Mouse (Mus musculus) NIH3T3 (cell line): ENCODE data around the gene Runx3.

Source experiments
- DNase-seq: peaks from one replicate; pipeline ENCODE4 v3.0.0-alpha.2; 2012; ENCODE audit warnings: low read depth

Runx3 gene

DNA sequence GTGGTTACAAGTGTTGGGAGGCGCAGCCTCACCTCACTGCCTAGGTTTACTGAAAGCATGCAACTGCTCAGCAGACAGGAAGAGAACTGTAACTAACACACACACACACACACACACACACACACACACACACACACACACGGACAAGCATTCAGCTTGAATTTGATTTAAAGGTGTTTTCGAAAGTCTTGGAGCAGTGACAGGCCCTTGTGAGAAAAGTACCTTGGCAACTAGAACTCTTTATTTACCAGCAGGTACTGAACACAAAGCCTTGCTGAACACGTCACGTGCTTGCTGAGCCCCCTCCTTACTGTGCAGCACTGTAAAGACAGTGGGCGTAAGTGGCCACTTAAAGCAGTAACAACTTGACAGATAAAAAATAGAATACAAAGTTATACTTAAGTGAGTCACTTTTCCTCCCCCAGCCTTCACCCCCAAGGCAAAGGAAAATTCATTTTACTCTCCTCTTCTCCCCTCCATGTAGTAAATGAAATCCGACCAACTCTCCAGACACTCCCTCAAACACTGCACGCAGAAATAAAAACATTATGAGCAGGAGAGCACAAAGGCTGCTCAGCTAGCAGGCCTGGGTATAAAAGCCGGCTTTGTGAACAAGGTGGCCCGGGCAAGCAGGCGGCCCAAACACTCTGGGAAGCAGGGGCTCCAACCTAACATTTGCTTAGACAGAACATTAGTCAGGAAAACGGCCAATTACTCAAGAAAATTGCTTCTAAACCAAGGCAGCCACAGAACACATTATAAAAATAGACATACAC is 101.4 kb downstream of the Runx3 start:
- peak; percentile 4 for DNase-seq

DNA sequence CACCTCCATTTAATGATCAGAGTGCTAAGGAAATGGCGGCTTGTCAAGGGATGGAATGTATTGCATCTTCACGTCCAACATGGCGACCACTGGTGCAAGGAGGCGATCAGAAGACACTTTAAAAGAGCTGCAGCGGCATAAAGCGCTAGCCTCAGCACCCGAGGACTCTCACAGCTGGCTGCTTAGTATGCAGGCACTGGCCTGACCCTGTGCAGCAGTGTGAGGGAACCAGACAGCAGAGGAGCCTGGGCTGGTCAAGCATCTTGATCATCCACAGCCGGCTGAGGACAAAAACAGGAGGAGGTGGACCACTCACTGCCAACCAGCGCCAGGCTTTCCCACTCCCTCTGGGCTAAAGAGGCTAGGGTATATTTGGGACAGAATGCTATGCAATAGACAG is 103.4 kb downstream of the Runx3 start:
- DNase-seq: no peak

GRCm38 (mm10) chr4:135226008-135226667 is 105.7 kb downstream of the Runx3 start:
- no peak for DNase-seq
